Mouse (Mus musculus) embryo, embryonic 11.5 days (tissue): ENCODE results near the gene Osbpl7.

Experiments used
- DNase-seq: peaks from one replicate; pipeline ENCODE4 v3.0.0-alpha.2; 2012; ENCODE audit warnings: low read depth, low spot score

The Osbpl7 gene

DNA sequence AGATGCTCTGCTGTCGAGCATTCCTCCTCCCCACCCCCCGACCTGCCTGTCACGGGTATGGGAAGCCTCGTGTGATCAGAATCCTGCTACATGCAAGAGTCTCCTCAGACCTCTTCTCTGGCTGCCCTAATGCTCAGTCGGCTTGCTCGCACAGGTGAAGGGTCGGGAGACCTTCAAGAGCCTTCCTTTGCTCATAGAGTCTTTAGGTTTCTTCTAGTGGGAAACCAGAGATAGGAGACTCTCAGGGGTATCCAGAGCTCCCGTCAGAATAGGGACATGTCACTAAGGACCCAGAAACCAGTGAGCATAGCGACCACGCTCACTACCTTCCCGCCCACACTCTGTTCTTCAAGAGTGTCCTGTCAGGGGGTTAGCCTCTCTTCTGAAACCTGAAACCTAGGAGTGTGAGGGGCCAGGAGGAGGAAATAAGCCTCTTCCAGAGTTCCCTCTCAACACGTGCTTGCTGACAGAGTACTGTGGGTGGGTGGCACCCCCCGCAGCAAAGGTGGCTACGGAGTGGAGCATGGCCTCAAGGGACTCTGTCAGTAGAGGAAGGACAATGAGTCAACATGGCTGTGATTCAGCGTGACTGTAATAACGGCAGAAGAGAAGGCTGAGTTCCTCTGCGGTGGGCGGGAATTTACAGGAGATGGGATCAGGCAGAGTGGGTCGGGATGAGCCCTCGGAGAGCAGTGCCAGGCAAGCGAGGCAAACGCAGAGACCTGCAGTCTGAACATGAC is 33.1 kb downstream of the Osbpl7 start:
- DNase-seq = no peak

DNA sequence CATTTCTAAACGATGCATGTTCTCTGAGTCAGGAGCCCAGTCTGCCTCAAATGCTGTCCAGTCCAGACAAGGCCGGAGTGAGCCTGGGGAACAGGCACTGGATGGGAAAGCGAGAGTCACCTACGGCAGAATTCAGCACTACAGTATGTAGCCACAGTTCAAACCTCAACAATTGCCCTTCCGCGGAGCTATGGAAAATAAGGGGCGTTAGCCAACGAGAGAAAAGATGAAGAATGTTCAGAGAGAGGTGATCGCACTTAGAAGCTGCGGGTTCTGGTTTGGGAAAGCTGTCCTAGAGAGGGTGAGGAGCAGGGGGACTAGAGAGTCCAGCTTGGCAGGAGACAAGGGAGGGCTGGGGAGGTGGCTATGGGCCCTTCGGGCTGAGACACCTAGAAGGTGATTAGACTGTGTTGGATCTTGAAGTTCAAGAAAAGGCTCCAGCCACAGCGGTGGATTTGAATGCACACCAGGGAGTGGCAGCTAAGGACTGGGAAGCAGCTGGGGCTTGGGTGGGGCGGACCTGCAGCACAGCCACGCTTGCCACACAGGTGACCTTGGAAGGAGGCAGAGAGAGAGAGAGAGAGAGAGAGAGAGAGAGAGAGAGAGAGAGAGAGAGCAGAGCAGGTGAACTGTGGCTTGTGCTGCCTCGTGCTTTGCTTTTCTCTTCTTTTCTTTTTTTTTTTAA is 34.5 kb downstream of the Osbpl7 start:
- DNase-seq = no peak

DNA sequence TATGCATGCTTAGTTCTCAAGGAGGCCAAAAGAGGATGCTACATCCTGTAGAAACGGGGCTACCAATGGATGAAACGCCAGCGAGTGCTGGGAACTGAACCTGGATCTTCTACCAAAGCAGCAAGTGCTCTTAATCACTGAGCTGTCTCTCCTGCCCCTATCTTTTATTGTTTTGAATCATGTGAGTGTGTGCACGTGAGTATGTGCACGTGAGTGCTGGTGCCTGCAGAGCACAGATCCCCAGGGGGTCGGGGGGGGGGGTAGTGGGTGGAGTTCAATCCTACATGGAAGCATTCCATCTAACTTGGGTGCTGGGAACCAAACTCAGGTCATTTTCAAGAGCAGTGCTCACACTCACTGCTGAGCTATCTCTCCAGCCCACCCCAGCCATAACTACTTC is 35.9 kb downstream of the Osbpl7 start:
- no peak for DNase-seq

DNA sequence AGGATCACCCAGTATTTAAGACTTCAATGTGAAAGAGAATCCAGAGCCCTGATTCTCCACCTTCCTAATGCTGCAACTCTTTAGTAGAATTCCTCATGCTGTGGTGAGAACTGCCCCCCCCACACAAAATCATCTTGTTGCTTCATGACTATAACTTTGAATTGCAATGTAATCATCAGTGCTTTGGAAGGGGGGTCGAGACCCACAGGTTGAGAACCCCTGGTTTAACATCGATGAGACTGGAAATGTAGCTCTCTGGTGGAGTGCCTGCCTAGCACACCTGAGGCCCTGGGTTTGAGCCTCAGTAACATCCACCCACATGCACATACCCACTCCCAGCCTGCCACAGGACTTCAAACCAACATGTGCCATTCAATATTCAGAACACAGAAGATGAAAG is 44.2 kb downstream of the Osbpl7 start:
- DNase-seq = no peak

DNA sequence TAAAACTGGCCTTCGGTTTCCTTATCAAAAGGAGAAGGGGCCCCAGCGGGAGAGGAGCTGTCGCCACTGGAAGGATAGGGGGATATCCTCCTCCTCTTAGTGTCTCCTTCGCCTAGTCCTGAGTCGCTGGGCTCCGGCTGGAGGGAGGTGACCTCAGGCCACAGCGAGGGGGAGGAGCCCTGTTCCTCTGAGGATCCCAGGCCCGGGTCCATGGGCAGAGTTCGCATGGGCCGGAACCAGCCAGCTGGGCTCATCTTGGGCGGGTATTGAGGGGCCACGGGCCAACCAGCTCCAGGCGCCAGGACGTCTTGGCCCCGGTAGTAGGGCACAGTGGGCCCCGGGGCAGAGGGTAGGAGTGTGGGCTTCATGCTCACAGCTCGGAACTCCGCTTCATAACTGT is 48.4 kb downstream of the Osbpl7 start:
- no peak for DNase-seq

DNA sequence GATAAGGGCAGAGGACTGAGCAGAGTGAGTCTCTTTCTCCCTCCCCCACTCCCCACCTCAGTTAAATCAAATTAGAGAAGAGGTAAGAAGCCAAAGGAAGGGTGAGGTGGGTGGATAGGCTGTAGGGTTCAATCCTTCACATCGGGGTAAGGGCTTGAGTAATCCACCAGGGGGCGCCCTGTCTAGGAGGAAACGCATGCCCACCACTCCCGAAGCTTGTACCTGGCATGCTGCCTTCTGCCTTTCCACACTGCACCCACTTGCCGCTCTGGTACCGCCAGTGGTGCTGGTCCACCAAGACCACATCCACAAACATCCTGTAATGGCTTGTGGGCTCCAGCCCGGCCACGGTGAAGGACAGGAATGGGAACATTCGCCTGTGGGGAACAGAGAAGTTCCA is 51.3 kb downstream of the Osbpl7 start:
- DNase-seq = no peak

DNA sequence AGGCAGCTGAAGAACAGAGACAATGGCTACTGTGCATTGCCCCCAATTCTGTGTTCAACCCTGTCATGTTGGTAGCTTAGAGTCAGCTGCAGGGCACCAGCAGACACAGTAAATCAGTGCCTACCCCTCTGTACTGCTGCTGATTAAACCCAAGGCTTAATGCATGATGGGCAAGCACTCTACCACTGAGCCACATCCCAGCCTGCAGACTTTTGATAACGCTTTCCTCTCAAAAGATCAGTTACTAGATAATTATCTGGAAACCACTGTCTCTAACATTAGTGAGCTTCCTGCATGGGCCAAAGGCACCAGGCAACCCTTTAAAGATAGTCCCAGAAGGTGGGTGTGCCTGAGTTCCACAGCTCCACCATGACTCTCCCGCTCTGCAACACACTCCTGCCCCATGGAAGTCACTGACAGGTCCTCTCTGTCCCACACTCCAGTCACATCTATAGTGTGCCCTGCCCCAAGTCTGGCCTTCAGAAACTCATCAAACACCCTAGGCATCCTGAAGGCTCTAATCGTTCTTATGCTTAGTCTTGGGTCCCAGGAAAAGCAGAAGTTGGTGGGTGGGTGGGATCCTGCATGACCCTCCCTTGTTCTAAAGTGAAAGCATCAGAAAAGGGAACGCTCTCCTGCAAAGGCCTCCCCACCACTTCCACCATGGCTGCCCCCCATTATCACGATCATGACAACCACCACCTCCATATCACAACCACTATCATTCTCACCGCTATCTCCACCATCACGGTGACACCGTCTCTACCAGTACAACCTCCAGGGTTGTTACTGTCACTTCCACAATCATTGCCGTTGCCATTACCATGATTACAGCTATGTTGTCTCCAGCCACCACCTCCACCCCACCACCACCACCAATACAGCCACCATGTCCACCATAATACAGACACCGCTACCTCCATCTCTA is 53.0 kb downstream of the Osbpl7 start:
- DNase-seq = no peak

DNA sequence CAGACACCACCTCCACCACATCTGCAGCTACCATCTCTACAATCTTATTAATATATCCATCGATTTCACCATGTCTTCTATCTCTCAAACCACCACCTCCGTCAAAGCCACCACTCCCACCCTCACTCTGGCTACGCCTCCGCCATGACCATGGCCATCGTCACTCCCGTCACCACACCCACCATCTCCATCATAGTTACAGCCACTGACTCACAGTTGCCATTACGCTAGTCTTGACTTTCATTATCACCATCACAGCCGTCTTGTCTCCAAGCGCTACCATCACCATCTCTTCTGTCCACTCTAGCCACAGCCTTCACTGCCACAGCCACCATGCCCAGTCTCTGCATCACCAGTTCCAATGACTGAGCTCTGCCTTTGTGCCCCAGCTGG is 53.7 kb downstream of the Osbpl7 start:
- DNase-seq = no peak

DNA sequence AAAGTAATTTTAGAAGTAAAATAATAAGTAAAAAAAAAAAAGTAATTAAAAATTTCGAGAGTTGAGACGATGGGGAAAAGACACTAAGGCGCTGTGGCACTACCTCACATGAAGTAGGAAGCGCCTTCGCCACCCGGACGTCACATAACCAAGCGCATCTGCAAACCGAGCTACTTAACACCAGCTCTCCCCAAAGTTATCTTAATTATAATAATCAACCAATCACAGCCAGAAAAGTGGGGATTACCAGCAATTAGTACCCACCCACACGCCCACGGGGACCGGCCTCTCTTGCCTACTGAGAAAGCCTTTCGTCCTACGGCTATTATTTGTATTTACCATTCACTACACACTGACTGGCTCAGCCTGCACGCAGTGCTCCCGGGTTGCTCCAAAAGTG is 58.5 kb downstream of the Osbpl7 start:
- DNase-seq = no peak

DNA sequence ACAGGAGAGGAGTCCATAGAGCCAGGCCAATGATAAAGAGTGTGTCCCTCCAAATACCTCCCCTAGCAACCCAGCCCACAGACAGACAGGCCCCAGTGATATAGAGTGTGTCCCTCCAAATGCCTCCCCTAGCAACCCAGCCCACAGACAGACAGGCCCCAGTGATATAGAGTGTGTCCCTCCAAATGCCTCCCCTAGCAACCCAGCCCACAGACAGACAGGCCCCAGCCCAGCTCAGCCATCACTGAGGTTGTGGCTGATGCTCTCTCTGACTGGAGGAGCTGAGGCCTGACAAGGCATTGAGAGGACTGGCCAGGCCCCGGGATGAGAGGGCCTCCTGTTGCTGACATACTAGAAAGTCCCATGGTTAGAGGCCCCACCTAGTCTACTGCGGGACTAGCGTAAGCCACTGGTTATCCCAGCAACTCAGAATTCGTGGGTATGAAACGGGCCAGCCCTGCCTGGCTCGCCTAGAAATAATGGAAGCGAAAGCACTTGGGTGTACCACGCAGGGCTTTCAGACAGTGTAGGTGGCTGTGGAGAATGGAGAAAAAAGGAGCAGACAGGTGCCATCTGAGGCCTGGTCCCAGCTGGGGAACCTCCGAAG is 62.2 kb downstream of the Osbpl7 start:
- no peak for DNase-seq

DNA sequence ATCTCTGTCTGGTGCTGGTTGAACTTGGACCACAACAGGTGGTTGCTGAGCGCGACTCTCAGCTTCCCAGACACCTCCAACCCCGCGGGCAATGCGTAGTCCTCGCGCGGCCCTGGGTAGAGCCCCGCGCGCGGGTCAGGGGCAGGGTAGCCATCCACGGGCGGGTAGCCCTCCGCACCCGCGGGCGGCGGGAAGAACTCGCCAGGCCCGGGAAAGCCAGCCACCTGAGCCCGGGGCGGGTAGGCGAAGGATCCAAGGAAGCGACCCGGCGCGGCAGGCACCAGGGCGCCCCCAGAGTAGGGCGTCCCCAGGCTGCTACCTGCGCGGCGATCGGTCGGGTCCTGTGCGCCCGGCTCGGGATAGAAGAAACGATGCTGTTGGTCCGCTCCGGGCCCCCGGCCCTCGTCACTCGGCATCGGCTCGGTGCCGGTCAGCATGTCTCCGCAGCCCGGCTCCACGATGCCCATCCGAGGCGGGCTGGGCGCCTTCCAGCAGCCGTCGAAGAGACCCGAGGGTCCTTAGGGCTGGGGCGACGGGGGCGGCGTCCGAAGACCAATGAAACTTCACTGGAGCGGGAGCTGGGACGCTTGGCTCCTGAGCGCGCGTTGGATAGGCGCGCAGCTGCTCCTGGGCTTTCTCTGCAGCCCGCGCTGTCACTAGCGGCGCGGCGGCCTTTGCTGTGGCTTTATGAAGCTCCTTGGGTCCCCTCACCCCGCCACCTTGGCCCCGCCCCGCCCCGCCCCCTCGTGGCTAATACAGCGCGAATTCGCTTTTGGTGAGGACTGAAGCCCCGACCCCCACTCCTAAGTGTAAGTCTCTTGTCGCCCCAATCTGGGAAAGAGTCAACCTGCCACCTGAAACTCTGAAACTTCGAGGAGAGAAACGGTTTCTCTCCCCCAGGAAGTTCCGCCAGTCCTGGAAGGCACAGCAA is 64.5 kb downstream of the Osbpl7 start, which contains the start of gene Tbx21:
Tbx21 (minus strand) TSS at position 661 of the 931 bp plus-strand sequence.
- no peak for DNase-seq

DNA sequence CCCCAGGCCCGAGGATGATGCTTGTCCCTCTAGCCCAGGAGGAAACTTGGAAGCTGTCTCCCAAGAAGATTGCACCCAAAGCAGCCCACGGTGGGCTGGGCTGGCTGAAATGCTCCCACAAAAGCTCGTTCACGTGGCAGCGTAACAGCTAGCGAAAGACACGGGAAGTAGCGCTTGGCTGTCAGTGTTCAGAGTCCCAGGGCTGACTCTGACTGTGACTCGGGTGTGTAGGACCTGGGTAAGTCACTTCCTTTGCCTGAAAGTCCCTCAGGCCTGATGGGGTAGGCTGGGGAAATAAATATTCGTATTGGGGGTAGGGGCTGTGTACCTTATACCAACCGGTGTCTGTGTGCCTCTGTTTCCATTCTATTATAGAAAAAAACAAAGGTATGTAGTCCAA is 65.4 kb downstream of the Osbpl7 start:
- no peak for DNase-seq
